Mouse (Mus musculus): Measurements from ENCODE around the gene Gp1ba. TPM values are rescaled to one million over a fixed set of nuclear protein-coding genes. Genes with fewer than 3 reads are reported as not detected.

The Gp1ba gene
- polyA plus RNA-seq, 1 experiment from 2014 or later: 0.15 TPM

GRCm38 (mm10) chr11:70656456-70656927, 17.6 kb downstream of the Gp1ba start:
- Histone ChIP-seq H3K4me2 (peak overlapping the region; percentile 93), H3K4me3 (peak overlapping the region; percentile 100), H3K27ac (no peak overlapping the region; the same call in 1 of the 2 replicates), H3K27me3 (no peaks in the 10 kb centered on the region), H3K9ac (peak overlapping the region; percentile 98), H3K36me3 (ENCODE audit: poor library complexity, severe bottlenecking) (peaks cover 28% of the 10 kb centered on the region), H3K9me3 (replicated peaks) (no peaks in the 10 kb centered on the region), H3K4me1 (peaks cover 42% of the 10 kb centered on the region)
- ATAC-seq: no peak
- WGBS: 6% methylated on average over 16 of the region's 16 CpGs

- 9% methylated on average over 3 of the region's 3 CpGs for WGBS
- Histone ChIP-seq H3K27me3 (no peaks in the 10 kb centered on the region), H3K4me2 (peak within 1 kb of the TSS; percentile 93), H3K4me1 (peaks cover 37% of the 10 kb centered on the region), H3K27ac (peak within 1 kb of the TSS; percentile 97), H3K9ac (peak within 1 kb of the TSS; percentile 98), H3K36me3 (ENCODE audit: poor library complexity, severe bottlenecking) (peaks cover 27% of the 10 kb centered on the region), H3K9me3 (replicated peaks) (no peaks in the 10 kb centered on the region), H3K4me3 (peak within 1 kb of the TSS; percentile 100)
- ATAC-seq: no peak
Measured at GRCm38 (mm10) chr11:70656964-70657363, 18.0 kb downstream of the Gp1ba start, which contains the start of gene Eno3. Gene Eno3 (plus strand): TSS chr11:70657202.

GRCm38 (mm10) chr11:70657573-70657972, 18.7 kb downstream of the Gp1ba start:
- WGBS: 61% methylated on average over 6 of the region's 6 CpGs

GRCm38 (mm10) chr11:70657991-70658390, 19.1 kb downstream of the Gp1ba start:
- Histone ChIP-seq H3K27ac (no peak overlapping the region), H3K9me3 (replicated peaks) (no peaks in the 10 kb centered on the region), H3K4me2 (no peak overlapping the region), H3K9ac (no peak overlapping the region), H3K36me3 (ENCODE audit: poor library complexity, severe bottlenecking) (peaks cover 30% of the 10 kb centered on the region), H3K27me3 (no peaks in the 10 kb centered on the region), H3K4me3 (no peak overlapping the region), H3K4me1 (peaks cover 27% of the 10 kb centered on the region)
- WGBS: 60% methylated on average over 9 of the region's 9 CpGs
- ATAC-seq: no peak

More at GRCm38 (mm10) chr11:70657573-70657972, 18.7 kb downstream of the Gp1ba start:
- Histone ChIP-seq H3K27me3 (no peaks in the 10 kb centered on the region), H3K27ac (no peak overlapping the region), H3K36me3 (ENCODE audit: poor library complexity, severe bottlenecking) (peaks cover 27% of the 10 kb centered on the region), H3K9ac (no peak overlapping the region), H3K4me1 (peaks cover 31% of the 10 kb centered on the region), H3K4me2 (no peak overlapping the region), H3K4me3 (no peak overlapping the region), H3K9me3 (replicated peaks) (no peaks in the 10 kb centered on the region)
- no peak for ATAC-seq

- no peaks in the 10 kb centered on the region for H3K27me3 ChIP-seq
- H3K9ac ChIP-seq: no peak overlapping the region
- no peaks in the 10 kb centered on the region for H3K9me3 ChIP-seq (replicated peaks)
- no peak overlapping the region for H3K4me3 ChIP-seq
- no peak overlapping the region for H3K27ac ChIP-seq
- ATAC-seq: no peak
- H3K4me2 ChIP-seq: no peak overlapping the region
- WGBS: 88% methylated on average over 5 of the region's 5 CpGs
- H3K4me1 ChIP-seq: peaks cover 22% of the 10 kb centered on the region
- H3K36me3 ChIP-seq (ENCODE audit: poor library complexity, severe bottlenecking): peaks cover 35% of the 10 kb centered on the region
Measured at GRCm38 (mm10) chr11:70658521-70658920, 19.6 kb downstream of the Gp1ba start.

- Histone ChIP-seq H3K9ac (no peak overlapping the region), H3K9me3 (replicated peaks) (no peaks in the 10 kb centered on the region), H3K36me3 (ENCODE audit: poor library complexity, severe bottlenecking) (peaks cover 39% of the 10 kb centered on the region), H3K4me2 (no peak overlapping the region), H3K27me3 (no peaks in the 10 kb centered on the region), H3K4me3 (no peak overlapping the region), H3K27ac (no peak overlapping the region), H3K4me1 (peaks cover 22% of the 10 kb centered on the region)
- no peak for ATAC-seq
- WGBS: 77% methylated on average over 8 of the region's 8 CpGs
Measured at GRCm38 (mm10) chr11:70658942-70659341, 20.0 kb downstream of the Gp1ba start.

- no peak overlapping the region for H3K9ac ChIP-seq
- peaks cover 17% of the 10 kb centered on the region for H3K4me1 ChIP-seq
- ATAC-seq: no peak
- no peak overlapping the region for H3K27ac ChIP-seq
- H3K4me2 ChIP-seq: no peak overlapping the region
- 90% methylated on average over 8 of the region's 8 CpGs for WGBS
- H3K36me3 ChIP-seq (ENCODE audit: poor library complexity, severe bottlenecking): peaks cover 55% of the 10 kb centered on the region
- H3K9me3 ChIP-seq (replicated peaks): no peaks in the 10 kb centered on the region
- no peaks in the 10 kb centered on the region for H3K27me3 ChIP-seq
- no peak overlapping the region for H3K4me3 ChIP-seq
Measured at GRCm38 (mm10) chr11:70660571-70660970, 21.6 kb downstream of the Gp1ba start.

GRCm38 (mm10) chr11:70663101-70663500, 24.2 kb downstream of the Gp1ba start:
- WGBS: 87% methylated on average over 8 of the region's 8 CpGs

GRCm38 (mm10) chr11:70663957-70664356, 25.0 kb downstream of the Gp1ba start:
- no peak for ATAC-seq
- no peak overlapping the region for H3K4me2 ChIP-seq
- H3K9ac ChIP-seq: no peak overlapping the region
- H3K27me3 ChIP-seq: no peaks in the 10 kb centered on the region
- no peaks in the 10 kb centered on the region for H3K9me3 ChIP-seq (replicated peaks)
- WGBS: 94% methylated on average over 6 of the region's 6 CpGs
- no peak overlapping the region for H3K27ac ChIP-seq
- no peak overlapping the region for H3K4me3 ChIP-seq
- H3K36me3 ChIP-seq (ENCODE audit: poor library complexity, severe bottlenecking): peaks cover 66% of the 10 kb centered on the region
- peaks cover 18% of the 10 kb centered on the region for H3K4me1 ChIP-seq

More at GRCm38 (mm10) chr11:70663101-70663500, 24.2 kb downstream of the Gp1ba start:
- peaks cover 66% of the 10 kb centered on the region for H3K36me3 ChIP-seq (ENCODE audit: poor library complexity, severe bottlenecking)
- no peak overlapping the region for H3K9ac ChIP-seq
- no peak overlapping the region for H3K27ac ChIP-seq
- H3K4me2 ChIP-seq: no peak overlapping the region
- no peak overlapping the region for H3K4me3 ChIP-seq
- H3K27me3 ChIP-seq: no peaks in the 10 kb centered on the region
- H3K9me3 ChIP-seq (replicated peaks): no peaks in the 10 kb centered on the region
- no peak for ATAC-seq
- H3K4me1 ChIP-seq: peaks cover 15% of the 10 kb centered on the region

- H3K27me3 ChIP-seq: no peaks in the 10 kb centered on the region
- no peak for ATAC-seq
- no peak overlapping the region for H3K27ac ChIP-seq
- H3K4me3 ChIP-seq: no peak overlapping the region
- peaks cover 18% of the 10 kb centered on the region for H3K4me1 ChIP-seq
- H3K4me2 ChIP-seq: no peak overlapping the region
- 99% methylated on average over 9 of the region's 9 CpGs for WGBS
- no peaks in the 10 kb centered on the region for H3K9me3 ChIP-seq (replicated peaks)
- peaks cover 63% of the 10 kb centered on the region for H3K36me3 ChIP-seq (ENCODE audit: poor library complexity, severe bottlenecking)
- no peak overlapping the region for H3K9ac ChIP-seq
Measured at GRCm38 (mm10) chr11:70664741-70665140, 25.8 kb downstream of the Gp1ba start.

- H3K4me3 ChIP-seq: no peak overlapping the region
- H3K36me3 ChIP-seq (ENCODE audit: poor library complexity, severe bottlenecking): peaks cover 56% of the 10 kb centered on the region
- H3K27me3 ChIP-seq: no peaks in the 10 kb centered on the region
- H3K4me1 ChIP-seq: peaks cover 31% of the 10 kb centered on the region
- no peak overlapping the region for H3K4me2 ChIP-seq
- WGBS: 93% methylated on average over 8 of the region's 8 CpGs
- no peaks in the 10 kb centered on the region for H3K9me3 ChIP-seq (replicated peaks)
- no peak overlapping the region; the same call in 1 of the 2 replicates for H3K9ac ChIP-seq
- no peak for ATAC-seq
- H3K27ac ChIP-seq: no peak overlapping the region
Measured at GRCm38 (mm10) chr11:70666687-70667086, 27.8 kb downstream of the Gp1ba start.

GRCm38 (mm10) chr11:70667271-70668150, 28.6 kb downstream of the Gp1ba start:
- peak overlapping the region; percentile 63 for H3K4me3 ChIP-seq
- 75% methylated on average over 14 of the region's 14 CpGs for WGBS
- ATAC-seq: no peak
- H3K9me3 ChIP-seq (replicated peaks): no peaks in the 10 kb centered on the region
- H3K9ac ChIP-seq: peak overlapping the region; percentile 71
- no peaks in the 10 kb centered on the region for H3K27me3 ChIP-seq
- H3K36me3 ChIP-seq (ENCODE audit: poor library complexity, severe bottlenecking): peaks cover 54% of the 10 kb centered on the region
- peaks cover 31% of the 10 kb centered on the region for H3K4me1 ChIP-seq
- peak overlapping the region; percentile 81; the same call in 1 of the 2 replicates for H3K27ac ChIP-seq
- peak overlapping the region; percentile 81 for H3K4me2 ChIP-seq
